Mouse (Mus musculus) olfactory bulb, adult 2 months (tissue): Measurements from ENCODE around the gene Olfr191. TPM values are rescaled to one million over a fixed set of nuclear protein-coding genes. Genes with fewer than 3 reads are reported as not detected.

ENCODE experiments used
- H3K27ac ChIP-seq: fragments of 200-500 bp; 2 replicates; pipeline ENCODE4 v1.5.1; 2012; ENCODE audit warnings: low read depth, low read length; ENCODE audit not compliant: insufficient read depth
- H3K4me1 ChIP-seq: fragments of 200-500 bp; 2 replicates; pipeline ENCODE4 v1.6.1; 2012; ENCODE audit warnings: low read length; ENCODE audit not compliant: control insufficient read depth, insufficient read depth
- H3K4me3 ChIP-seq: fragments of 200-500 bp; 2 replicates; pipeline ENCODE4 v1.5.1; 2012; ENCODE audit warnings: mild to moderate bottlenecking, low read depth, low read length, moderate library complexity; ENCODE audit not compliant: insufficient read depth
- CTCF ChIP-seq: fragments of 200-500 bp; IDR thresholded peaks from 2 replicates; pipeline ENCODE4 v1.5.1; 2012; ENCODE audit warnings: low read depth, mild to moderate bottlenecking, low read length, moderate library complexity; ENCODE audit not compliant: insufficient read depth
- POLR2A ChIP-seq: fragments of 200-500 bp; IDR thresholded peaks from 2 replicates; pipeline ENCODE4 v1.6.1; 2012; ENCODE audit warnings: mild to moderate bottlenecking, low read depth, low read length, moderate library complexity; ENCODE audit not compliant: insufficient read depth
- WGBS: fragments of 180-500 bp; shearing (Covaris S2); methylation state at CpG from one replicate; pipeline ENCODE4 v1.1.7; 2018; 5-methylcytosine and 5-hydroxymethylcytosine counted together
- polyA plus RNA-seq: library from polyadenylated mRNA; stranded (reverse); fragments of >200 nt; gene quantifications from 2 replicates; pipeline ENCODE4 v1.2.4, GENCODE M21; 2012; ENCODE audit warnings: low replicate concordance; ENCODE audit not compliant: missing spikeins, insufficient read depth, insufficient read length

The Olfr191 gene
- polyA plus RNA-seq, 1 experiment: not detected

GRCm38 (mm10) chr16:59048860-59049259, 40.8 kb downstream of the Olfr191 start:
- Histone ChIP-seq H3K4me1 (no peaks in the 10 kb centered on the region), H3K4me3 (no peak overlapping the region), H3K27ac (no peak overlapping the region)
- WGBS: 80% methylated on average over 1 of the region's 1 CpGs
- TF ChIP-seq POLR2A (no peak), CTCF (no peak)

- Histone ChIP-seq H3K27ac (no peak overlapping the region), H3K4me3 (no peak overlapping the region), H3K4me1 (no peaks in the 10 kb centered on the region)
- no peak for TF ChIP-seq CTCF
- no peak for TF ChIP-seq POLR2A
- 74% methylated on average over 4 of the region's 4 CpGs for WGBS
Measured at GRCm38 (mm10) chr16:59047579-59047978, 42.0 kb downstream of the Olfr191 start.

- 85% methylated on average over 3 of the region's 3 CpGs for WGBS
- H3K27ac ChIP-seq: no peak overlapping the region
- H3K4me3 ChIP-seq: no peak overlapping the region
- TF ChIP-seq CTCF (no peak), POLR2A (no peak)
- H3K4me1 ChIP-seq: no peaks in the 10 kb centered on the region
Measured at GRCm38 (mm10) chr16:59045835-59046234, 43.8 kb downstream of the Olfr191 start.

- no peak within 1 kb of the TSS for H3K27ac ChIP-seq
- no peak for TF ChIP-seq CTCF
- TF ChIP-seq POLR2A: no peak
- no peaks in the 10 kb centered on the region for H3K4me1 ChIP-seq
- no peak within 1 kb of the TSS for H3K4me3 ChIP-seq
- WGBS: 91% methylated on average over 7 of the region's 7 CpGs
Measured at GRCm38 (mm10) chr16:59039710-59040109, 49.9 kb downstream of the Olfr191 start, which contains the start of gene Olfr187. TSS of gene Olfr187 (minus strand) at chr16:59039767.

Other genes with a start within 250 kb of the Olfr191 start
- not detected in 2 replicates for gene Olfr177, start 215.1 kb downstream of the Olfr191 start, polyA plus RNA-seq
- gene Olfr178, start 197.8 kb downstream of the Olfr191 start, polyA plus RNA-seq: not detected in 2 replicates
- not detected in 2 replicates for gene Olfr181, start 161.1 kb downstream of the Olfr191 start, polyA plus RNA-seq
- gene Olfr180, start 160.4 kb downstream of the Olfr191 start, polyA plus RNA-seq: not detected in 2 replicates
- gene Olfr183, start 94.5 kb downstream of the Olfr191 start, polyA plus RNA-seq: not detected in 2 replicates
- not detected in 2 replicates for gene Olfr186, start 59.5 kb downstream of the Olfr191 start, polyA plus RNA-seq
- not detected in 2 replicates for gene Olfr187, start 50.1 kb downstream of the Olfr191 start, polyA plus RNA-seq
- gene Olfr190, start 11.8 kb downstream of the Olfr191 start, polyA plus RNA-seq: not detected in 2 replicates
- gene Olfr193, start 22.1 kb upstream of the Olfr191 start, polyA plus RNA-seq: not detected in 2 replicates
- not detected in 2 replicates for gene Olfr194, start 31.2 kb upstream of the Olfr191 start, polyA plus RNA-seq
- gene Olfr195, start 57.2 kb upstream of the Olfr191 start, polyA plus RNA-seq: not detected in 2 replicates
- gene Olfr196, start 80.6 kb upstream of the Olfr191 start, polyA plus RNA-seq: not detected in 2 replicates
- gene Olfr198, start 113.7 kb upstream of the Olfr191 start, polyA plus RNA-seq: not detected in 2 replicates
- gene Olfr199, start 129.9 kb upstream of the Olfr191 start, polyA plus RNA-seq: not detected in 2 replicates
- gene Olfr201, start 182.8 kb upstream of the Olfr191 start, polyA plus RNA-seq: not detected in 2 replicates
- gene Olfr202, start 197.0 kb upstream of the Olfr191 start, polyA plus RNA-seq: not detected in 2 replicates
- gene Olfr203, start 209.1 kb upstream of the Olfr191 start, polyA plus RNA-seq: not detected in 2 replicates
- gene Olfr204, start 228.4 kb upstream of the Olfr191 start, polyA plus RNA-seq: not detected in 2 replicates
- gene Olfr205, start 241.3 kb upstream of the Olfr191 start, polyA plus RNA-seq: not detected in 2 replicates